Comparison of ENCODE assay signal across 19 mouse cellular contexts in the genomic region with DNA sequence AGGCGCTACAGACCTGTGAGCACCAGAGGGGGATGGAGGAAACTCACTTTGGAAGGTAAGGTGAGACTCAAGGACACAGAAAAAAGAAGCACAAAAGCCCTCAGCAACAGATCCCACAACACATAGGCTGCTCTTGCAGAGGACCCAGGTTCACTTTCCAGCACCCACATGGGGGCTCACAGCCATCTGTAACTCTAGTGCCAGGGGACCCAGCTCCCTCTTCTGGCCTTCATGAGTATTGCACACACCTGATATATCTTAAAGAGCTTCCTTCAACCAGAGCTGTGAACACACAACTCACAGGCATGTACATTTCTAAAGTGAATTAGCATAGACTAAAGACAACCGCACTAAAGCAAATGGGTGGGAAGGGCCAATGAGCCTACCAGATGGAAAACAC. TPM values are rescaled to one million over a fixed set of nuclear protein-coding genes. Genes with fewer than 3 reads are reported as not detected.
A peak's percentile ranks its signal among the peaks of the same experiment; 100 is the strongest.
DNase-seq lines count a peak whose midpoint lies in the region; ATAC-seq and TF ChIP-seq lines count a peak whose summit lies in the region.
"Had no signal": no experiment of that assay in that cellular context is flagged by ENCODE, and none has a peak within 500 bp of the region (broad histone marks: within the 10 kb centered on the region; RNA-seq: fewer than 3 reads in every experiment).

No protein-coding gene starts in this region.

- H3K4me3 ChIP-seq in intestine, postnatal 0 days (ENCODE audit: low read depth, low read length) = no peak overlapping the region
- H3K4me3 ChIP-seq in intestine, embryonic 16.5 days (ENCODE audit: low read length) = no peak overlapping the region
- no peak overlapping the region for H3K4me3 ChIP-seq in midbrain, postnatal 0 days (ENCODE audit: low read depth, low read length)
- H3K4me3 ChIP-seq in midbrain, embryonic 10.5 days = no peak overlapping the region
- H3K4me3 ChIP-seq: forebrain, embryonic 15.5 days; limb, embryonic 13.5 days; midbrain, embryonic 13.5 days; stomach, embryonic 15.5 days had no signal

- H3K9ac ChIP-seq in intestine, postnatal 0 days (ENCODE audit: low read depth, low read length) = no peak overlapping the region
- no peak overlapping the region for H3K9ac ChIP-seq in intestine, embryonic 16.5 days (ENCODE audit: low read depth, low read length)
- H3K9ac ChIP-seq in midbrain, postnatal 0 days (replicated peaks; ENCODE audit: low read length, poor library complexity, severe bottlenecking) = no peak overlapping the region
- H3K9ac ChIP-seq: forebrain, embryonic 15.5 days; hindbrain, embryonic 14.5 days; limb, embryonic 13.5 days; midbrain, embryonic 13.5 days; stomach, embryonic 15.5 days had no signal

- H3K36me3 ChIP-seq in intestine, postnatal 0 days (ENCODE audit: control insufficient read depth, insufficient read depth) = no peaks in the 10 kb centered on the region
- H3K36me3 ChIP-seq in intestine, embryonic 16.5 days (ENCODE audit: control insufficient read depth, insufficient read depth, low read length) = no peaks in the 10 kb centered on the region
- H3K36me3 ChIP-seq in midbrain, postnatal 0 days (ENCODE audit: insufficient read depth, low read length) = no peaks in the 10 kb centered on the region
- H3K36me3 ChIP-seq in midbrain, embryonic 10.5 days = no peaks in the 10 kb centered on the region
- H3K36me3 ChIP-seq: forebrain, embryonic 15.5 days; limb, embryonic 13.5 days; midbrain, embryonic 13.5 days; stomach, embryonic 15.5 days had no signal

- WGBS in intestine, postnatal 0 days = 82% methylated on average over 2 of the region's 2 CpGs
- 88% methylated on average over 2 of the region's 2 CpGs for whole genome bisulfite sequencing in intestine, embryonic 16.5 days
- 94% methylated on average over 2 of the region's 2 CpGs for WGBS in midbrain, postnatal 0 days
- 82% methylated on average over 2 of the region's 2 CpGs for WGBS in midbrain, embryonic 10.5 days

- peak; percentile 37; the same call in 1 of the 2 replicates for TF ChIP-seq CTCF in intestine, postnatal 0 days (IDR thresholded peaks at IDR 0.05; ENCODE audit: low read depth)
- peak; percentile 32; the same call in 1 of the 2 replicates for TF ChIP-seq CTCF in midbrain, postnatal 0 days (IDR thresholded peaks at IDR 0.05)

- no peak overlapping the region for H3K4me2 ChIP-seq in intestine, postnatal 0 days (replicated peaks; ENCODE audit: low read depth)
- H3K4me2 ChIP-seq in intestine, embryonic 16.5 days (ENCODE audit: low read depth, low read length) = no peak overlapping the region
- no peak overlapping the region for H3K4me2 ChIP-seq in midbrain, postnatal 0 days (ENCODE audit: low read depth, low read length, poor library complexity, severe bottlenecking)
- H3K4me2 ChIP-seq: forebrain, embryonic 15.5 days; hindbrain, embryonic 14.5 days; limb, embryonic 13.5 days; midbrain, embryonic 13.5 days; stomach, embryonic 15.5 days had no signal

- no peak overlapping the region for H3K27ac ChIP-seq in intestine, postnatal 0 days (ENCODE audit: low read depth, low read length)
- no peak overlapping the region for H3K27ac ChIP-seq in intestine, embryonic 16.5 days (ENCODE audit: low read length)
- no peak overlapping the region for H3K27ac ChIP-seq in midbrain, postnatal 0 days (ENCODE audit: low read depth, low read length)
- H3K27ac ChIP-seq in midbrain, embryonic 10.5 days (replicated peaks) = no peak overlapping the region
- H3K27ac ChIP-seq: forebrain, embryonic 15.5 days; hindbrain, embryonic 14.5 days; limb, embryonic 13.5 days; midbrain, embryonic 13.5 days; stomach, embryonic 15.5 days had no signal

- H3K27me3 ChIP-seq in intestine, postnatal 0 days (replicated peaks; ENCODE audit: control insufficient read depth, insufficient read depth, low read length) = no peaks in the 10 kb centered on the region; the same call in 1 of the 2 replicates
- no peaks in the 10 kb centered on the region for H3K27me3 ChIP-seq in intestine, embryonic 16.5 days (replicated peaks; ENCODE audit: control insufficient read depth, insufficient read depth, low read length)
- no peaks in the 10 kb centered on the region for H3K27me3 ChIP-seq in midbrain, postnatal 0 days (ENCODE audit: insufficient read depth, low read length)
- no peaks in the 10 kb centered on the region for H3K27me3 ChIP-seq in midbrain, embryonic 10.5 days (ENCODE audit: low read depth, poor library complexity, severe bottlenecking)
- H3K27me3 ChIP-seq: forebrain, embryonic 15.5 days; limb, embryonic 13.5 days; midbrain, embryonic 13.5 days; stomach, embryonic 15.5 days had no signal

- 0 out of 2 replicates have a peak, but pooled peaks cover 4% of the 10 kb centered on the region for H3K9me3 ChIP-seq in intestine, postnatal 0 days (ENCODE audit: control insufficient read depth)
- no peaks in the 10 kb centered on the region; the same call in 1 of the 2 replicates for H3K9me3 ChIP-seq in intestine, embryonic 16.5 days (ENCODE audit: control insufficient read depth, low read length)
- 0 out of 2 replicates have a peak, but pooled peaks cover 4% of the 10 kb centered on the region for H3K9me3 ChIP-seq in midbrain, postnatal 0 days (ENCODE audit: low read length)
- no peaks in the 10 kb centered on the region; the same call in 1 of the 2 replicates for H3K9me3 ChIP-seq in midbrain, embryonic 10.5 days (replicated peaks)
- H3K9me3 ChIP-seq: forebrain, embryonic 15.5 days; stomach, embryonic 15.5 days had no signal

- DNase-seq in midbrain, postnatal 0 days (ENCODE audit: low spot score) = no peak
- no peak for DNase-seq in midbrain, embryonic 10.5 days (ENCODE audit: low spot score)
- DNase-seq in ES-CJ7 (ENCODE audit: low read depth, low spot score) = peak; percentile 82
- peak; percentile 40 for DNase-seq in induced T-regulatory cell, adult 2 months (ENCODE audit: low read depth)
- DNase-seq in adrenal gland, postnatal 25 days = no peak
- DNase-seq: gastrocnemius, postnatal 10 days; kidney, postnatal 14 days; layer of hippocampus, postnatal 36 days had no signal

- ATAC-seq in intestine, postnatal 0 days = no peak
- no peak for ATAC-seq in intestine, embryonic 16.5 days
- ATAC-seq in midbrain, postnatal 0 days (ENCODE audit: low FRiP score) = no peak
- ATAC-seq: forebrain, embryonic 15.5 days; midbrain, embryonic 13.5 days had no signal

- H3K4me1 ChIP-seq in intestine, postnatal 0 days (replicated peaks; ENCODE audit: control insufficient read depth, insufficient read depth, low read length) = no peaks in the 10 kb centered on the region
- H3K4me1 ChIP-seq in intestine, embryonic 16.5 days (ENCODE audit: control insufficient read depth, insufficient read depth, low read length) = 0 out of 2 replicates have a peak, but pooled peaks cover 2% of the 10 kb centered on the region
- H3K4me1 ChIP-seq in midbrain, postnatal 0 days (ENCODE audit: insufficient read depth, low read length) = no peaks in the 10 kb centered on the region
- H3K4me1 ChIP-seq in midbrain, embryonic 10.5 days = no peaks in the 10 kb centered on the region
- H3K4me1 ChIP-seq: forebrain, embryonic 15.5 days; midbrain, embryonic 13.5 days had no signal

RNA-seq across cellular contexts. Expression of gene Gm13889, which starts 12.9 kb away (rescaled TPM):
- polyA plus RNA-seq in intestine, postnatal 0 days (2015; fragmentation: Nextera tagmentation; extraction: Ambion mirVana) = 33.7 and 35.4 TPM in 2 replicates
- polyA plus RNA-seq in intestine, embryonic 16.5 days (2015; fragmentation: Nextera tagmentation; extraction: Ambion mirVana) = 7.7 and 11.6 TPM in 2 replicates
- 21.9 and 23.3 TPM in 2 replicates for total RNA-seq in midbrain, postnatal 0 days (2014; rRNA removed)
- polyA plus RNA-seq in midbrain, postnatal 0 days (2015; fragmentation: Nextera tagmentation; extraction: Ambion mirVana) = 9.3 and 10.4 TPM in 2 replicates
- 1.4 and 1.6 TPM in 2 replicates for polyA plus RNA-seq in midbrain, embryonic 10.5 days (2016; fragmentation: Nextera tagmentation; extraction: Ambion mirVana)
- 18.3 and 20.5 TPM in 2 replicates for total RNA-seq in adrenal gland, postnatal 25 days (2021)

RNA-seq across cellular contexts. Expression of gene Gm27027, which starts 52.1 kb away (rescaled TPM):
- polyA plus RNA-seq in intestine, postnatal 0 days (2015; fragmentation: Nextera tagmentation; extraction: Ambion mirVana) = not detected in 2 replicates
- polyA plus RNA-seq in intestine, embryonic 16.5 days (2015; fragmentation: Nextera tagmentation; extraction: Ambion mirVana) = not detected in 2 replicates
- not detected in 2 replicates for total RNA-seq in midbrain, postnatal 0 days (2014; rRNA removed)
- polyA plus RNA-seq in midbrain, postnatal 0 days (2015; fragmentation: Nextera tagmentation; extraction: Ambion mirVana) = not detected in 2 replicates
- polyA plus RNA-seq in midbrain, embryonic 10.5 days (2016; fragmentation: Nextera tagmentation; extraction: Ambion mirVana) = not detected in 2 replicates
- total RNA-seq in adrenal gland, postnatal 25 days (2021) = not detected in 2 replicates
- total RNA-seq: adrenal gland, adult 18-20 months; common myeloid progenitor, adult 5-6 weeks; layer of hippocampus, postnatal 36 days had no signal
- polyA plus RNA-seq: forebrain, embryonic 15.5 days; heart, embryonic 14.5 days; hindbrain, embryonic 14.5 days; limb, embryonic 13.5 days; midbrain, embryonic 13.5 days; neural tube, embryonic 11.5 days; stomach, embryonic 15.5 days had no signal

Comparison
In these comparisons a context has a peak if more than half of its experiments do, and no peak if none do; other contexts are left out.
1. DNase-seq: peak in ES-CJ7 (single experiment) and induced T-regulatory cell, adult 2 months (single experiment); none in midbrain, postnatal 0 days (single experiment), midbrain, embryonic 10.5 days (single experiment) and adrenal gland, postnatal 25 days (single experiment).